Mouse (Mus musculus) splenic B cell, adult 2 months (primary cell): Measurements from ENCODE around the gene Wscd2.

ENCODE experiments used
- DNase-seq: peaks from one replicate; pipeline ENCODE4 v3.0.0-alpha.2; 2011; ENCODE audit warnings: low read depth, low spot score
- H3K27me3 ChIP-seq: 2 replicates; pipeline ENCODE4 v1.6.1; 2012; ENCODE audit warnings: mild to moderate bottlenecking, low read length, moderate library complexity, mixed read lengths; ENCODE audit not compliant: control insufficient read depth, poor library complexity, insufficient read depth, severe bottlenecking
- H3K36me3 ChIP-seq: 2 replicates; pipeline ENCODE4 v1.6.1; 2012; ENCODE audit warnings: mild to moderate bottlenecking, low read length, moderate library complexity, mixed read lengths; ENCODE audit not compliant: control insufficient read depth, poor library complexity, insufficient read depth, severe bottlenecking

Wscd2 gene

GRCm38 (mm10) chr5:113591751-113592230 is 101.7 kb downstream of the Wscd2 start:
- DNase-seq: peak; percentile 8
- Histone ChIP-seq H3K36me3 (no peaks in the 10 kb centered on the region), H3K27me3 (no peaks in the 10 kb centered on the region)

GRCm38 (mm10) chr5:113593911-113594705 is 104.0 kb downstream of the Wscd2 start:
- Histone ChIP-seq H3K36me3 (no peaks in the 10 kb centered on the region), H3K27me3 (no peaks in the 10 kb centered on the region)
- DNase-seq: no peak

- H3K27me3 ChIP-seq: no peaks in the 10 kb centered on the region
- no peaks in the 10 kb centered on the region for H3K36me3 ChIP-seq
- no peak for DNase-seq
These were observed 106.1 kb downstream of the Wscd2 start for GRCm38 (mm10) chr5:113596252-113596651.

- no peaks in the 10 kb centered on the region for H3K27me3 ChIP-seq
- H3K36me3 ChIP-seq: no peaks in the 10 kb centered on the region
- no peak for DNase-seq
These were observed 106.7 kb downstream of the Wscd2 start for GRCm38 (mm10) chr5:113596780-113597353.

- H3K36me3 ChIP-seq: no peaks in the 10 kb centered on the region
- no peaks in the 10 kb centered on the region for H3K27me3 ChIP-seq
- DNase-seq: no peak
These were observed 110.0 kb downstream of the Wscd2 start for GRCm38 (mm10) chr5:113600181-113600580.

GRCm38 (mm10) chr5:113600803-113601202 is 110.7 kb downstream of the Wscd2 start:
- no peak for DNase-seq
- Histone ChIP-seq H3K36me3 (no peaks in the 10 kb centered on the region), H3K27me3 (no peaks in the 10 kb centered on the region)

- no peak for DNase-seq
- Histone ChIP-seq H3K36me3 (no peaks in the 10 kb centered on the region), H3K27me3 (no peaks in the 10 kb centered on the region)
These were observed 113.3 kb downstream of the Wscd2 start for GRCm38 (mm10) chr5:113603471-113603870.

- Histone ChIP-seq H3K27me3 (no peaks in the 10 kb centered on the region), H3K36me3 (no peaks in the 10 kb centered on the region)
- no peak for DNase-seq
These were observed 114.6 kb downstream of the Wscd2 start for GRCm38 (mm10) chr5:113604758-113605157.

GRCm38 (mm10) chr5:113606121-113606520 is 116.0 kb downstream of the Wscd2 start:
- DNase-seq: no peak
- Histone ChIP-seq H3K36me3 (no peaks in the 10 kb centered on the region), H3K27me3 (no peaks in the 10 kb centered on the region)

- Histone ChIP-seq H3K36me3 (no peaks in the 10 kb centered on the region), H3K27me3 (no peaks in the 10 kb centered on the region)
- DNase-seq: no peak
These were observed 117.0 kb downstream of the Wscd2 start for GRCm38 (mm10) chr5:113606961-113607785.

GRCm38 (mm10) chr5:113607941-113608431 is 117.9 kb downstream of the Wscd2 start:
- no peaks in the 10 kb centered on the region for H3K27me3 ChIP-seq
- no peaks in the 10 kb centered on the region for H3K36me3 ChIP-seq
- DNase-seq: no peak

GRCm38 (mm10) chr5:113608511-113608910 is 118.4 kb downstream of the Wscd2 start:
- Histone ChIP-seq H3K36me3 (no peaks in the 10 kb centered on the region), H3K27me3 (no peaks in the 10 kb centered on the region)
- DNase-seq: no peak

- Histone ChIP-seq H3K36me3 (no peaks in the 10 kb centered on the region), H3K27me3 (no peaks in the 10 kb centered on the region)
- no peak for DNase-seq
These were observed 119.8 kb downstream of the Wscd2 start for GRCm38 (mm10) chr5:113609891-113610290.

- no peak for DNase-seq
- Histone ChIP-seq H3K36me3 (no peaks in the 10 kb centered on the region), H3K27me3 (no peaks in the 10 kb centered on the region)
These were observed 120.4 kb downstream of the Wscd2 start for GRCm38 (mm10) chr5:113610490-113610889.

- Histone ChIP-seq H3K36me3 (no peaks in the 10 kb centered on the region), H3K27me3 (no peaks in the 10 kb centered on the region)
- no peak for DNase-seq
These were observed 121.0 kb downstream of the Wscd2 start for GRCm38 (mm10) chr5:113611131-113611530.
